Mouse (Mus musculus): ENCODE results near the gene St8sia4.

GRCm38 (mm10) chr1:95582264-95582663 is 85.1 kb downstream of the St8sia4 start:
- TF ChIP-seq POLR2A (IDR thresholded peaks at IDR 0.05; ENCODE audit: low read depth, low read length) (no peak), CTCF (conservative IDR thresholded peaks at IDR 0.05; ENCODE audit: insufficient read depth, insufficient read length, low read depth, low read length) (no peak)

Data from kidney, adult 2 months (tissue).